Mouse (Mus musculus): ENCODE data around the gene Bcl9l. TPM values are rescaled to one million over a fixed set of nuclear protein-coding genes. Genes with fewer than 3 reads are reported as not detected.
"Not testable (repeated sequence)": the region's sequence is repeated elsewhere in the genome, so short reads cannot be mapped to it uniquely, and the experiment has no call there.

Gene Bcl9l
- polyA plus RNA-seq (2016; fragmentation: Nextera tagmentation; extraction: Ambion mirVana) = 9.3 and 10.9 TPM in 2 replicates

DNA sequence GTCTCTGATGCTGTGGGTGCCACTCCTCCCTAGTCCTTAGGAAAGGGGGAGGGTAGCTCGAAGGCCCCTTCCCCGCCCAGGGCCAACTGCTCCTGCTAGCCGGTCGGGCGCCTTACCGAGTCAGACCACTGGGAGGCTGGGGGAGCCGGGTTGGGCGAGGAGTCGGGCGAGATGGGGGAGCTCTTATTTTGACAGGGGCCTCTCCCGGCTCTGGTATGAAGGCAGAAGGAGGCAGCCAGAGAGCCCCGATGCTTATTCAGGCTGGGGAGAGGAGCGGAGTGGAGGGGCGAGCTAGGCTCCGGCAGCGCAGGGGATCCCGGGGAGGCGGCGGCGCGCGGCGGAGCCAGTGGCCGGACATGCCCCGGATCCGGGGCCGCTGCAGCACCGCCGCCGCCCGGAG lies at the start of gene Bcl9l:
Bcl9l (plus strand) TSS at position 274 of the 400 bp plus-strand sequence.
- Histone ChIP-seq H3K4me1 (peaks cover 62% of the 10 kb centered on the region), H3K27ac (peak within 1 kb of the TSS; percentile 92), H3K36me3 (no peaks in the 10 kb centered on the region), H3K4me3 (peak within 1 kb of the TSS; percentile 97), H3K27me3 (replicated peaks) (no peaks in the 10 kb centered on the region), H3K9ac (peak within 1 kb of the TSS; percentile 97), H3K4me2 (replicated peaks) (peak within 1 kb of the TSS; percentile 94), H3K9me3 (no peaks in the 10 kb centered on the region)
- under 1% methylated on average over 30 of the region's 31 CpGs for WGBS
- peak; percentile 58 for ATAC-seq (ENCODE audit: low FRiP score, low read depth)

DNA sequence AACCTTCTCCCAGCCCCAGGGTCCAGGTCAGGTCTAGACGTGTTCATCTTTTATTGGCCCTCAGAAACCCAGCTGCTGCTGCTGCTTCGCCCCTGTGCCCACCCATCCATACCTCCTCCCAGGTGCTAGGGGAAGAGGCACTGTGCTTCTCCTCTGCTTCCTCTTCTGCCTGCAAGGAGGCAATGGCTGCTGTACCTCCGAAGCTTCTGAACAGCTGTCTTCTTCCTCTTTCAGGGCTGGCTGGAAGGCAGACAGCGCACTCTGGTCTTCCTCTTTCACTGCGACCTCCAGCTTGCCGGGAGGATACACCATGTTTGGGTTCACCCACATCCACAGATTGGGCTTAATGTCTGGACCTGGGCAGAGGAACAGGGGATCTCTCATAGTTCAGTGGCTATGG lies 46.9 kb upstream of the Bcl9l start:
- 83% methylated on average over 6 of the region's 6 CpGs for WGBS
- H3K9me3 ChIP-seq = no peaks in the 10 kb centered on the region
- ATAC-seq (ENCODE audit: low FRiP score, low read depth) = no peak

DNA sequence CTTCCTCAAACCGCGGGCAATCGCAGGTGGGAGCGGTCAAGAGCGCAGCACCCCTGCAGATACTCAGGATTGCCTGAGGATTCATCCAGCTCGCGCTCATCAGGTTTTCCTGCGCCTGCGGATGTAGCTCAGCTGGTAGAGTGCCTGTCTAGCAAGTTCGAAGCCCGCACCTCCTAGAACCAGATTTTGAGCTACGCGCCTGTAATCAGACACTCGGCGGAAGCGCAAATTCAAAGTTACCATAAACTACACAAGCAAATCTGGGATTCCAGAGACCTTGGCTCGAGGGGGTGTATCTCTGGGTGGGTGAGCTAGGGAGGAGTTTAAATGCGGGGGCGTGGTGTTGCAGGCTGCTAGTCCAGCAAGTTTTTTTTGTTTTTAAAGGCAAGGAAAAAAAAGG lies 41.7 kb upstream of the Bcl9l start, which contains the start of gene Foxr1:
Foxr1 (minus strand) TSS at position 176 of the 400 bp plus-strand sequence.
- Histone ChIP-seq H3K27ac (no peak within 1 kb of the TSS), H3K9me3 (no peaks in the 10 kb centered on the region), H3K4me2 (replicated peaks) (no peak within 1 kb of the TSS), H3K4me3 (no peak within 1 kb of the TSS), H3K9ac (no peak within 1 kb of the TSS), H3K36me3 (no peaks in the 10 kb centered on the region), H3K4me1 (no peaks in the 10 kb centered on the region), H3K27me3 (replicated peaks) (no peaks in the 10 kb centered on the region)
- ATAC-seq (ENCODE audit: low FRiP score, low read depth) = no peak
- 73% methylated on average over 19 of the region's 19 CpGs for WGBS

More for the DNA sequence above, 46.9 kb upstream of the Bcl9l start:
- H3K4me3 ChIP-seq = no peak overlapping the region
- H3K27ac ChIP-seq = no peak overlapping the region
- no peaks in the 10 kb centered on the region for H3K27me3 ChIP-seq (replicated peaks)
- H3K9ac ChIP-seq = no peak overlapping the region
- H3K4me1 ChIP-seq = no peaks in the 10 kb centered on the region
- H3K36me3 ChIP-seq = no peaks in the 10 kb centered on the region
- H3K4me2 ChIP-seq (replicated peaks) = no peak overlapping the region

DNA sequence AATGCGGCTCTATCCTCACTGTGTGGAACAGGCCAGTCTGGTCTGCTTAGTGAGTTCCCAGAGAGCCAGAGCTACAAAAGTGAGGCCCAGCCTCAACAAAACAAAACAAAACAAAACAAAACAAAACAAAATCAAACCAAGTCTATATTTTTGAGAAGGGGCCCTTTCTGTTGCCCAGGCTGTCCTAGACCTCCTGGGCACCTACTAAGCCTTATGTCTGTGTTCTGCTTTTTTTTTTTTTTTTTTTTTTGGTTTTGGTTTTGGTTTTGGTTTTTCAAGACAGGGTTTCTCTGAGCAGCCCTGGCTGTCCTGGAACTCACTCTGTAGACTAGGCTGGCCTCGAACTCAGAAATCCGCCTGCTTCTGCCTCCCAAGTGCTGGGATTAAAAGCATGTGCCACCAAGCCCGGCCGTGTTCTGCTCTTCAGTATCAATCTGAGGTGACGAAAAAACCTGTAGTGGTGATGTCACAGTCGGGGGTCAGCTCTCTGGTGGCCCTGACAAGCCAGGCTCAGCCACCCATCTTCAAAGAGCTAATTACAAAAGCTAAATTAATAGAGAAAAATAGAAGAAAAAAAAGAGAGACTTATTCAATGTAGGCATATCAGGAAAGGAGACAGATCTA lies 38.1 kb upstream of the Bcl9l start:
- ATAC-seq (ENCODE audit: low FRiP score, low read depth); H3K27ac ChIP-seq; H3K4me1 ChIP-seq; H3K9me3 ChIP-seq; H3K36me3 ChIP-seq; H3K4me3 ChIP-seq; H3K27me3 ChIP-seq (replicated peaks); H3K9ac ChIP-seq; H3K4me2 ChIP-seq (replicated peaks): not testable (repeated sequence)
- 85% methylated on average over 7 of the region's 7 CpGs for WGBS

DNA sequence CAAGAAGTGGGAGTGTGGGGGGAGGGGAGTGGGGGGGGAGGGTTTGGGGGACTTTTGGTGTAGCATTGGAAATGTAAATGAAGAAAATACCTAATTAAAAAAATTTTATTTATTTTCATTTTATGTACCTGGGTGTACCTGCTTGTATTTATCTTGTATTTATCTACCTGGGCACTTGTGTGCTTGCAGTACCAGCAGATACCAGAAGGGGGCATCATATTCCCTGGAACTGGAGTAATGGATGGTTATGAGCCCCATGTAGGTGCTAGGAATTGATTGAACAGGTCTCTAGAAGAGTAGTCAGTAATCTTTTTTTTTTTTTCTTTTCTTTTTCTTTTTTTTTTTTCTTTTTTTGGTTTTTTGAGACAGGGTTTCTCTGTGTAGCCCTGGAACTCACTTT lies 32.2 kb upstream of the Bcl9l start:
- H3K4me3 ChIP-seq = no peak overlapping the region
- no peak overlapping the region for H3K27ac ChIP-seq
- no peaks in the 10 kb centered on the region for H3K36me3 ChIP-seq
- no peak overlapping the region for H3K9ac ChIP-seq
- peaks cover 9% of the 10 kb centered on the region for H3K4me1 ChIP-seq
- no peak for ATAC-seq (ENCODE audit: low FRiP score, low read depth)
- peaks cover 7% of the 10 kb centered on the region; the same call in 1 of the 2 replicates for H3K27me3 ChIP-seq (replicated peaks)
- no peaks in the 10 kb centered on the region for H3K9me3 ChIP-seq
- no peak overlapping the region for H3K4me2 ChIP-seq (replicated peaks)

DNA sequence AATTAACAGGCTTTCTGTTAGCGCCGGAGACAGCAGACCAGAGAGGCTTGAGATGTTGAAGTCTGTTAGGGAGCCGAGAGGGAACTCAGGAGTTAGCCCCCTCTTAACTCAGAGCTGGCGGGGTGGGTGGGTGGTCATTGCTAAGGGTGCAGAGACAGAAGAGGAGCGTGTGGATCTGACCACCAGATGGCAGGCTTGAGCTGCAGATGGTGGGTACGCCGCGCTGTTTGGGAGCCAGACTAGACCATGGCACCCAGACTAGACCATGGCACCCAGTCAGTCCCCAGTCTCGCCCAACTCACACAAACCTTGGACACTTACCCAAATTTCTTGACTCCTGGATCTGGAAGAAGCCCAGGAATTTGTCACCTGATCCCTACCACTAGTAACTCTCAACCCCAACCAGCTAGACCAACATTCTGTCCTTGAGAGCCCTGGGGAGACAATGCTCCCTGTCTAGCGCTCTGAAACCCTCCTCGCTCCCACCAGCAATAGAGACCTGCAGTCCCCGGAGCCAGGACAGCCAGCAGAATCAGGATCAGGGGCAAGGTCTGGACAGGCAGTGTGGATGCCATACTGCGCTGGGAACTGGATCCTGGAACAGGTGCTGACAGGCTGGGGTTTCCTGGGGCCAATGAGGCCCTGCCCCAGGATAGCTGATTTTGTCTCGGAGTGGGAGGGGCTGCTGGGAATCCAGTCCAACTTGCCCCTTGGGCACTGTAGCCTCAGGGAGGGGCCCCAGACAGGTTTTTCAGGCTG lies 28.3 kb upstream of the Bcl9l start:
- peaks cover 31% of the 10 kb centered on the region for H3K4me1 ChIP-seq
- H3K9ac ChIP-seq = no peak overlapping the region
- peaks cover 7% of the 10 kb centered on the region; the same call in 1 of the 2 replicates for H3K27me3 ChIP-seq (replicated peaks)
- H3K4me3 ChIP-seq = no peak overlapping the region
- H3K9me3 ChIP-seq = no peaks in the 10 kb centered on the region
- H3K4me2 ChIP-seq (replicated peaks) = no peak overlapping the region
- peak; percentile 69; the same call in 1 of the 2 replicates for ATAC-seq (ENCODE audit: low FRiP score, low read depth)
- H3K27ac ChIP-seq = no peak overlapping the region
- WGBS = 10% methylated on average over 14 of the region's 14 CpGs
- no peaks in the 10 kb centered on the region for H3K36me3 ChIP-seq

DNA sequence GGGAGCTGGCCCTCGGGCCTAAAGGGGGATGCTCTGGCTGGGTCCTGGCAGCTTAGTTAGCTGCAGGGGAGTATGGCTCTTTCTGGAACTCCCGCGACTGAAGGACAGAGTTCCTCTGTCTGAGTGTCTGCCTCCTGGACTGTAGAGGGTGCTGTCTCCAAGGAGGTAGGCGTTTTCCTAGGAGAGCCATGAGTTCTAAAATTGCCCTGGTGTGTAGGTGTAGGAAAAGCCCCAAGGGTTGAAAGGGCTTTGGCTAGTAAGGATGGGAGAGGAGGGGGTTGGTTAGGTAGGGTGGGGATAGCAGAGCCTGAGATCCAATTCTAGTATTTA lies 27.8 kb upstream of the Bcl9l start, which contains the start of gene Upk2:
Upk2 (minus strand) TSS at position 86 of the 330 bp plus-strand sequence.
- no peak for ATAC-seq (ENCODE audit: low FRiP score, low read depth)
- H3K4me1 ChIP-seq = peaks cover 31% of the 10 kb centered on the region
- H3K9ac ChIP-seq = no peak within 1 kb of the TSS
- H3K4me3 ChIP-seq = no peak within 1 kb of the TSS
- no peak within 1 kb of the TSS for H3K27ac ChIP-seq
- H3K4me2 ChIP-seq (replicated peaks) = no peak within 1 kb of the TSS
- no peaks in the 10 kb centered on the region for H3K36me3 ChIP-seq
- peaks cover 7% of the 10 kb centered on the region; the same call in 1 of the 2 replicates for H3K27me3 ChIP-seq (replicated peaks)
- H3K9me3 ChIP-seq = no peaks in the 10 kb centered on the region
- 24% methylated on average over 4 of the region's 4 CpGs for WGBS

DNA sequence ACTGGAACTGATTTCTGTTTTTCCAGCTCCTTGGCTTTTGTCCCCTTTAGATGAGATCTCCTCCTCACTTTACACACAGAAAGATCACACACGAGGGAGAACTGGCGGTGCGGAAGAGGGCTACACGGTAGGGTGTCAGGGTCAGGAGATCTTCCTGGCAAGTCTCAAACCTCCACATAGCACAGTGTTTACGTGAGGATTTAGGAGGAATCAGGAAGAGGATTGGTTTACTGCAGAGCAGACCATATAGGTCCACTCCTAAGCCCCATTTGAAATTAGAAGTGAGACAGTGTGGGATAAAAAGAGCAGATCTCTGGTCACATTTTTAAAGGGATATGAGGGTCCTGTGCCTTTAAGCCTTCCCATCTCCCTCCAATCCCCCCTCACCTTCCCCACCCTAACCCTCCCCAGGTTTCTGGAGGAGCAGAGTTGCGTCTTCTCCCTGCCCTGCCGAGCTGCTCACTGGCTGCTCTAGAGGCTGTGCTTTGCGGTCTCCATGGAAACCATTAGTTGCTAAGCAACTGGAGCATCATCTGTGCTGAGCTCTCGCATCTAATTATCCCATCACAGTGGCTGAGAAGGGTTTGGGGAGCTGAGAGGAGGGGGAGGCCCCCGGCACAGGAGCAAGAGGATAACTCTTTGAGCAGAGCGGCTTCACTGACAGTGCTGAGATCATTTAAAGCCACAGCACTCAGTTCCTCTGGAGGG lies 25.4 kb upstream of the Bcl9l start:
- H3K4me2 ChIP-seq (replicated peaks) = peak overlapping the region; percentile 46
- no peak overlapping the region for H3K9ac ChIP-seq
- no peak overlapping the region for H3K4me3 ChIP-seq
- WGBS = 4% methylated on average over 11 of the region's 11 CpGs
- peak overlapping the region; percentile 42; the same call in 1 of the 2 replicates for H3K27ac ChIP-seq
- H3K9me3 ChIP-seq = no peaks in the 10 kb centered on the region
- no peaks in the 10 kb centered on the region for H3K36me3 ChIP-seq
- ATAC-seq (ENCODE audit: low FRiP score, low read depth) = peak; percentile 96
- H3K27me3 ChIP-seq (replicated peaks) = peaks cover 7% of the 10 kb centered on the region; the same call in 1 of the 2 replicates
- peaks cover 31% of the 10 kb centered on the region for H3K4me1 ChIP-seq

DNA sequence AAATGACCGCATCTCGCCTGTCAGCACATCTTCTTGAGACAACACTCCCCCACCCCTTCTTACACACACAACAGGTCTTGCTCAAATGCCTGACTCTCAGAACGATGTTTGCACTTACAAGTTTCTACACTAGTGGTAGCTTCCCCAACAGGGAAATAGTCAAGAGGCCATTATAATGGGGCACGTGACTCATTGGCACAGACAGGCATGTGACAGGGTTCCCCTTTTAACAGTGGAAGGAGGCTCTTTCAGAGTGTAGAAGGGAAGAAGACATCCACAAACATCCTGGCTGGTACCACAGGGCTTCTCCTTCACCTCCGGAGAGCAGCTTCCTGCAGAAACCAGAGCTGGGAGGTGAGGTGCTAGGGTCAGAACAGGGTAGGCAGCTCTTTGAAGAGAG lies 20.7 kb upstream of the Bcl9l start:
- WGBS = 86% methylated on average over 5 of the region's 5 CpGs
- H3K4me3 ChIP-seq = no peak overlapping the region
- H3K4me2 ChIP-seq (replicated peaks) = no peak overlapping the region
- H3K4me1 ChIP-seq = peaks cover 12% of the 10 kb centered on the region
- no peaks in the 10 kb centered on the region for H3K9me3 ChIP-seq
- no peak for ATAC-seq (ENCODE audit: low FRiP score, low read depth)
- no peaks in the 10 kb centered on the region for H3K36me3 ChIP-seq
- H3K27me3 ChIP-seq (replicated peaks) = no peaks in the 10 kb centered on the region
- no peak overlapping the region for H3K9ac ChIP-seq
- no peak overlapping the region for H3K27ac ChIP-seq

DNA sequence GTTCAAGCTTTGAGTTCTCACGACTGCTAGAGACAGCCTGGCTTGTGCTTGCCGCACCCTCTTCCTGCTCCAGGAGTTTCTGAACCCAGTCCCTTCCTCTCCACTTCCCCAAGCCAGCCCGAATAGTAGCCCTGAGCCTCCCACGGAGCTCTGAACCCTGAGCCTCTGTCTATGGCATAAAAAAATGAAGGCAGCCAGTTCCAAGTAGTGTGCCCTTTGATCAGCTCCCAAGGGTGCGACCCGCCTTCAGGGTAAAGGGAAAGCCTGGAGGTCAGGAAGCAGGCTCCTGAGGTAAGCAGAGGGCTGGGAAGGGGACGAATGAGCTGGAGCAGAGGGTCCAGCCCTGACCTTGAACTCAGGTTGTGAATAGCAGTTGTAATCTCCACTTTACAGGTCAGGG lies 14.4 kb upstream of the Bcl9l start:
- WGBS = 57% methylated on average over 7 of the region's 7 CpGs
- no peak overlapping the region for H3K27ac ChIP-seq
- H3K36me3 ChIP-seq = no peaks in the 10 kb centered on the region
- ATAC-seq (ENCODE audit: low FRiP score, low read depth) = no peak
- no peak overlapping the region for H3K9ac ChIP-seq
- no peaks in the 10 kb centered on the region for H3K9me3 ChIP-seq
- no peak overlapping the region for H3K4me3 ChIP-seq
- no peaks in the 10 kb centered on the region for H3K4me1 ChIP-seq
- 0 out of 2 replicates have a peak, but pooled peaks cover 3% of the 10 kb centered on the region for H3K27me3 ChIP-seq (replicated peaks)
- no peak overlapping the region for H3K4me2 ChIP-seq (replicated peaks)

DNA sequence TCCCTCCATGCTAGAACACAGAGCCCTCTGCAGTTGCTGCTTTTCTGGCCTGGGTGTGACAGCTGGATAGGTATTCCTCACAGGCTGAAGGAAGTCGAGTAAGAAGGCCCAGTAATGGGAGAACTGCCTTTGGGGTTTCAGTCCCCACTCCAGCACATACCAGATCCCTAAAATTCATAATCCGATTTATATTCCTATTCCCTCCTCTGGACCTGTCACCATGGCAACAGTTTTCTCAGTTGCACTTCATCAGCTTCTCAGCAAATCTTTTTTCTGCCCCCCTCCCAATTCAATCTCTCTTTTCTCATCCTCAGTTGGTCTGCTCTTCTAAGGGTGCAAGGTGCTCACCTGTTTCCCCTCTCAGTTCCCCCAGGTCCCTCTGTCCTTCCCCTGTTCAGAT lies 13.8 kb upstream of the Bcl9l start:
- ATAC-seq (ENCODE audit: low FRiP score, low read depth) = no peak
- Histone ChIP-seq H3K9me3 (no peaks in the 10 kb centered on the region), H3K9ac (no peak overlapping the region), H3K4me3 (no peak overlapping the region), H3K27ac (no peak overlapping the region), H3K4me2 (replicated peaks) (no peak overlapping the region), H3K4me1 (no peaks in the 10 kb centered on the region), H3K36me3 (no peaks in the 10 kb centered on the region), H3K27me3 (replicated peaks) (0 out of 2 replicates have a peak, but pooled peaks cover 3% of the 10 kb centered on the region)
- WGBS = 62% methylated on average over 2 of the region's 2 CpGs

DNA sequence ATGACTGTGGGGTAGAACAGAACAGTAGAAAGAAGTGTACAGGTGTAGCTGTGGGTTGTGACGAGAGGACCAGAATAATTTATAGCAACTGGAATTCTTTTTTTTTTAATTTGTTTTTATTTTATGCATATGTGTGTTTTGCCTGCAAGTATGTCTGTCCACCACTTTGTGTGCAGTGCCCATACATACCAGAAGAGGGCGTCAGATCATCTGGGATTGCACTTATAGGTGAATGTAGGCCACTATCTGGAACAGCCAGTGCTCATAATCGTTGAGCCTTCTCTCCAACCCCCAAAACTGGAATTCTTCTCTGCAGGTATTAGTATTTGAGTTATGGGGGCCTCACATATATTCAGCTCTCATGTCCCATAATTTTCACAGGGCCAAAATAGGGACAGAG lies 9.4 kb upstream of the Bcl9l start:
- Histone ChIP-seq H3K9ac (no peak overlapping the region), H3K27me3 (replicated peaks) (0 out of 2 replicates have a peak, but pooled peaks cover 5% of the 10 kb centered on the region), H3K27ac (no peak overlapping the region), H3K9me3 (no peaks in the 10 kb centered on the region), H3K4me3 (no peak overlapping the region), H3K36me3 (no peaks in the 10 kb centered on the region), H3K4me2 (replicated peaks) (no peak overlapping the region), H3K4me1 (peaks cover 9% of the 10 kb centered on the region; the same call in 1 of the 2 replicates)
- no peak for ATAC-seq (ENCODE audit: low FRiP score, low read depth)
- 65% methylated on average over 3 of the region's 3 CpGs for whole genome bisulfite sequencing
